Mouse (Mus musculus) 3T3-L1 (cell line): ENCODE data around the gene Mtmr12.

ENCODE experiments used
- DNase-seq: peaks from one replicate; pipeline ENCODE4 v3.0.0-alpha.2; 2015; ENCODE audit warnings: low read depth, low spot score

The Mtmr12 gene

DNA sequence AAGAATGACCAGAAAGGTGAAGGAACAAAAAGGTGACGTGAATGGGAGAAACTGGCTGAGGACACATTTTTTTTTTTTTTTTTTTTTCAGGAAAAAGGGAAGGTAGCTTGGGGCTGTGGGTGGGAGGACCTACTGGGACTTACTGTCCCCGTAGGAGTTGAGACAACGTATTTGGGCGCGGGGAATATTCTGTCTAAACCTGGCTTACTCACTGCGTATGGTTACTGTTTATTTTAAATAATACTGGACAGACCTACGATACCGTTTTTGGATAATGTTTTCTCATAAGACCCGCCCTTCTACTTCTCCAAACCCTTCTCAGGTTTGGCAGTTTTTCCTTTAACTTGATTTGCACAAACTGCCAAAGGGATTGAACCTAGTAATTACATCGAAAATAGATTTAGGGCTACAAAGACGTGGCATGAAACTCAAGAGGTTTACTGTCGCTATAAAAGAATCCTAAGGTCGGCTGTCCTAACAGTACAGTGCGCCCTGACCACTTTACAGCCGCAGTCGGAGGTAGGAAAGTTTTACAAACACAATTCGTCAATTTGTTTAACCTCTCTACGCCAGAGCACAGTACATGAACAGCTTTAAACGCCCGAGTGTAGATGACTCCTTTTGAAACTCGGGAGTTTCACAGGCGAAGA, 115.7 kb downstream of the Mtmr12 start:
- DNase-seq = no peak

GRCm38 (mm10) chr15:12321091-12321787, 116.4 kb downstream of the Mtmr12 start, which contains the start of gene Golph3:
Gene Golph3, plus strand, starts transcription at chr15:12321450.
- peak; percentile 92 for DNase-seq

DNA sequence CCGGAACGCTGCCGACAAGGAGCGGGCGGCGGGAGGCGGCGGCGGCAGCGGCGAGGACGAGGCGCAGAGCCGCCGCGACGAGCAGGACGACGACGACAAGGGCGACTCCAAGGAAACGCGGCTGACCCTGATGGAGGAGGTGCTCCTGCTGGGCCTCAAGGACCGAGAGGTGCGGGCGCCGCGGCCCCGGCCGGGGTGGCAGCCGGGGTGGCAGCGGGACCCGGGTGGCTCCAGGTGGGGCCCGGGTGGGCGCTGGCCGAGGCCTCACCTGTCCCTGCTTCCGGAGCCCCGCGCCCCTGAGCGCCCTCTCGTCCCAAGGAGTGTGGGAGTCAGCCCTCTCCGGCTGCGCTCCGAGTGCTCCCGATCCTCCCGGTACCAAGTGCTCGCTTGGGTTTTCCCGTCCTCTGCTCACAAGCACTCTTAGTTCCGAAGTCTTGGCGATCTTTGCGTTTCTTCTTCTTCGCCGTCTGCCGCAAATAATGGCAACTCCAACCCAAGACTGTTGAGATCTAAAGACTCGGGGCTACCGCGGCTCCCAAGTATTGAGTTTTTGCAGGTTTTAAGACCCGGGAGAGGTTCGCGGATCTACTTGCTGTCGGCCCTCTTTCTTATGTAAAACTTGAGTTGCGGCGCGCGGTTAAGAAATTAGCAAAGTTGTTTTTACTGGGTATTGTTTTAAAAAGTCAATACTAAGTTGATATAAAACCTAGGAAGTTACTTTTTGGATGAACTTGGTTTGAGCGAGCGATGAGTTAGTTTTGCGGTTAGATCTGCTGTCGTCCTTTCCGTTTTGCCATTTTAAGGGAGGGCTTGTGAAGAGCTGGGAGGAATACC, 117.2 kb downstream of the Mtmr12 start, which contains the start of gene 1810049J17Rik:
Gene 1810049J17Rik (minus strand): TSS at position 112 of the 834 bp plus-strand sequence.
- DNase-seq = peak; percentile 60

- peak; percentile 58 for DNase-seq
Observed at GRCm38 (mm10) chr15:12322676-12323402, 118.0 kb downstream of the Mtmr12 start.
